Mouse (Mus musculus): ENCODE results near the gene Sorcs3. TPM values are rescaled to one million over a fixed set of nuclear protein-coding genes. Genes with fewer than 3 reads are reported as not detected.
A peak's percentile ranks its signal among the peaks of the same experiment; 100 is the strongest.

Gene Sorcs3
- polyA plus RNA-seq, 1 experiment from 2014 or later, result 3.7 TPM

GRCm38 (mm10) chr19:48771565-48771964 is 565.7 kb downstream of the Sorcs3 start:
- DNase-seq (ENCODE audit: low spot score, missing footprints) (no peak), ATAC-seq (ENCODE audit: low FRiP score) (no peak)
- H3K4me3 ChIP-seq (ENCODE audit: low read depth, low read length), result no peak overlapping the region
- no peak overlapping the region for H3K9ac ChIP-seq (ENCODE audit: low read length)
- H3K27me3 ChIP-seq (ENCODE audit: control insufficient read depth, insufficient read depth, low read length), result no peaks in the 10 kb centered on the region
- H3K36me3 ChIP-seq (ENCODE audit: control insufficient read depth, insufficient read depth, low read length), result no peaks in the 10 kb centered on the region
- H3K9me3 ChIP-seq (ENCODE audit: control insufficient read depth, low read length), result no peaks in the 10 kb centered on the region
- WGBS, result 63% methylated on average over 2 of the region's 2 CpGs
- H3K4me1 ChIP-seq (ENCODE audit: control insufficient read depth, insufficient read depth, low read length), result no peaks in the 10 kb centered on the region
- no peak overlapping the region for H3K4me2 ChIP-seq
- no peak overlapping the region for H3K27ac ChIP-seq (ENCODE audit: low read depth, low read length)

- ATAC-seq (ENCODE audit: low FRiP score), result no peak
- H3K9ac ChIP-seq (ENCODE audit: low read length), result no peak overlapping the region
- H3K27me3 ChIP-seq (ENCODE audit: control insufficient read depth, insufficient read depth, low read length), result no peaks in the 10 kb centered on the region
- H3K9me3 ChIP-seq (ENCODE audit: control insufficient read depth, low read length), result no peaks in the 10 kb centered on the region
- H3K36me3 ChIP-seq (ENCODE audit: control insufficient read depth, insufficient read depth, low read length), result no peaks in the 10 kb centered on the region
- no peak overlapping the region for H3K27ac ChIP-seq (ENCODE audit: low read depth, low read length)
- no peak overlapping the region for H3K4me3 ChIP-seq (ENCODE audit: low read depth, low read length)
- no peak for DNase-seq (ENCODE audit: low spot score, missing footprints)
- H3K4me1 ChIP-seq (ENCODE audit: control insufficient read depth, insufficient read depth, low read length), result no peaks in the 10 kb centered on the region
- no peak overlapping the region for H3K4me2 ChIP-seq
- 86% methylated on average over 3 of the region's 3 CpGs for WGBS
These were observed 573.4 kb downstream of the Sorcs3 start for GRCm38 (mm10) chr19:48779095-48779765.

- H3K4me2 ChIP-seq, result no peak overlapping the region
- WGBS, result 87% methylated on average over 2 of the region's 2 CpGs
- H3K4me1 ChIP-seq (ENCODE audit: control insufficient read depth, insufficient read depth, low read length), result no peaks in the 10 kb centered on the region
- H3K36me3 ChIP-seq (ENCODE audit: control insufficient read depth, insufficient read depth, low read length), result no peaks in the 10 kb centered on the region
- H3K9ac ChIP-seq (ENCODE audit: low read length), result no peak overlapping the region
- no peak for ATAC-seq (ENCODE audit: low FRiP score)
- no peak overlapping the region for H3K4me3 ChIP-seq (ENCODE audit: low read depth, low read length)
- H3K27me3 ChIP-seq (ENCODE audit: control insufficient read depth, insufficient read depth, low read length), result no peaks in the 10 kb centered on the region
- H3K9me3 ChIP-seq (ENCODE audit: control insufficient read depth, low read length), result no peaks in the 10 kb centered on the region
- no peak overlapping the region for H3K27ac ChIP-seq (ENCODE audit: low read depth, low read length)
- no peak for DNase-seq (ENCODE audit: low spot score, missing footprints)
These were observed 575.0 kb downstream of the Sorcs3 start for GRCm38 (mm10) chr19:48780813-48781212.

- H3K9ac ChIP-seq (ENCODE audit: low read length), result no peak overlapping the region
- no peak for ATAC-seq (ENCODE audit: low FRiP score)
- H3K4me3 ChIP-seq (ENCODE audit: low read depth, low read length), result no peak overlapping the region
- no peaks in the 10 kb centered on the region for H3K36me3 ChIP-seq (ENCODE audit: control insufficient read depth, insufficient read depth, low read length)
- H3K4me2 ChIP-seq, result no peak overlapping the region
- no peaks in the 10 kb centered on the region for H3K27me3 ChIP-seq (ENCODE audit: control insufficient read depth, insufficient read depth, low read length)
- no peaks in the 10 kb centered on the region for H3K4me1 ChIP-seq (ENCODE audit: control insufficient read depth, insufficient read depth, low read length)
- no peaks in the 10 kb centered on the region for H3K9me3 ChIP-seq (ENCODE audit: control insufficient read depth, low read length)
- no peak for DNase-seq (ENCODE audit: low spot score, missing footprints)
- no peak overlapping the region for H3K27ac ChIP-seq (ENCODE audit: low read depth, low read length)
- 54% methylated on average over 7 of the region's 7 CpGs for WGBS
These were observed 576.3 kb downstream of the Sorcs3 start for GRCm38 (mm10) chr19:48782024-48782721.

- Histone ChIP-seq H3K9ac (ENCODE audit: low read length) (no peak overlapping the region), H3K27ac (ENCODE audit: low read depth, low read length) (no peak overlapping the region), H3K4me3 (ENCODE audit: low read depth, low read length) (no peak overlapping the region), H3K4me2 (no peak overlapping the region), H3K9me3 (ENCODE audit: control insufficient read depth, low read length) (no peaks in the 10 kb centered on the region), H3K36me3 (ENCODE audit: control insufficient read depth, insufficient read depth, low read length) (no peaks in the 10 kb centered on the region), H3K4me1 (ENCODE audit: control insufficient read depth, insufficient read depth, low read length) (no peaks in the 10 kb centered on the region), H3K27me3 (ENCODE audit: control insufficient read depth, insufficient read depth, low read length) (no peaks in the 10 kb centered on the region)
- DNase-seq (ENCODE audit: low spot score, missing footprints) (no peak), ATAC-seq (ENCODE audit: low FRiP score) (no peak)
- WGBS, result 89% methylated on average over 4 of the region's 4 CpGs
These were observed 581.4 kb downstream of the Sorcs3 start for GRCm38 (mm10) chr19:48787269-48787668.

- DNase-seq (ENCODE audit: low spot score, missing footprints) (peak; percentile 88), ATAC-seq (ENCODE audit: low FRiP score) (peak; percentile 63; the same call in 1 of the 2 replicates)
- Histone ChIP-seq H3K4me2 (no peak overlapping the region), H3K4me1 (ENCODE audit: control insufficient read depth, insufficient read depth, low read length) (0 out of 2 replicates have a peak, but pooled peaks cover 2% of the 10 kb centered on the region), H3K9ac (ENCODE audit: low read length) (no peak overlapping the region), H3K4me3 (ENCODE audit: low read depth, low read length) (no peak overlapping the region), H3K9me3 (ENCODE audit: control insufficient read depth, low read length) (no peaks in the 10 kb centered on the region), H3K27me3 (ENCODE audit: control insufficient read depth, insufficient read depth, low read length) (no peaks in the 10 kb centered on the region), H3K27ac (ENCODE audit: low read depth, low read length) (no peak overlapping the region), H3K36me3 (ENCODE audit: control insufficient read depth, insufficient read depth, low read length) (no peaks in the 10 kb centered on the region)
- WGBS, result 11% methylated on average over 6 of the region's 6 CpGs
These were observed 598.7 kb downstream of the Sorcs3 start for GRCm38 (mm10) chr19:48804546-48804945.

- H3K9ac ChIP-seq (ENCODE audit: low read length), result no peak overlapping the region
- no peaks in the 10 kb centered on the region for H3K9me3 ChIP-seq (ENCODE audit: control insufficient read depth, low read length)
- no peaks in the 10 kb centered on the region for H3K27me3 ChIP-seq (ENCODE audit: control insufficient read depth, insufficient read depth, low read length)
- H3K4me3 ChIP-seq (ENCODE audit: low read depth, low read length), result no peak overlapping the region
- DNase-seq (ENCODE audit: low spot score, missing footprints), result no peak
- no peak overlapping the region for H3K27ac ChIP-seq (ENCODE audit: low read depth, low read length)
- no peak overlapping the region for H3K4me2 ChIP-seq
- ATAC-seq (ENCODE audit: low FRiP score), result no peak
- H3K4me1 ChIP-seq (ENCODE audit: control insufficient read depth, insufficient read depth, low read length), result no peaks in the 10 kb centered on the region
- H3K36me3 ChIP-seq (ENCODE audit: control insufficient read depth, insufficient read depth, low read length), result no peaks in the 10 kb centered on the region
- 70% methylated on average over 3 of the region's 3 CpGs for WGBS
These were observed 605.7 kb downstream of the Sorcs3 start for GRCm38 (mm10) chr19:48811541-48811940.

GRCm38 (mm10) chr19:48813823-48814222 is 608.0 kb downstream of the Sorcs3 start:
- H3K9ac ChIP-seq (ENCODE audit: low read length), result no peak overlapping the region
- H3K27ac ChIP-seq (ENCODE audit: low read depth, low read length), result no peak overlapping the region
- no peaks in the 10 kb centered on the region for H3K27me3 ChIP-seq (ENCODE audit: control insufficient read depth, insufficient read depth, low read length)
- H3K36me3 ChIP-seq (ENCODE audit: control insufficient read depth, insufficient read depth, low read length), result no peaks in the 10 kb centered on the region
- H3K4me2 ChIP-seq, result no peak overlapping the region
- no peaks in the 10 kb centered on the region for H3K4me1 ChIP-seq (ENCODE audit: control insufficient read depth, insufficient read depth, low read length)
- DNase-seq (ENCODE audit: low spot score, missing footprints), result no peak
- no peak for ATAC-seq (ENCODE audit: low FRiP score)
- H3K4me3 ChIP-seq (ENCODE audit: low read depth, low read length), result no peak overlapping the region
- 93% methylated on average over 4 of the region's 4 CpGs for WGBS
- no peaks in the 10 kb centered on the region for H3K9me3 ChIP-seq (ENCODE audit: control insufficient read depth, low read length)

- no peak overlapping the region for H3K9ac ChIP-seq (ENCODE audit: low read length)
These were observed 609.2 kb downstream of the Sorcs3 start for GRCm38 (mm10) chr19:48815064-48815463.

More at GRCm38 (mm10) chr19:48815064-48815463, 609.2 kb downstream of the Sorcs3 start:
- Histone ChIP-seq H3K27ac (ENCODE audit: low read depth, low read length) (no peak overlapping the region), H3K4me2 (no peak overlapping the region), H3K36me3 (ENCODE audit: control insufficient read depth, insufficient read depth, low read length) (no peaks in the 10 kb centered on the region), H3K4me3 (ENCODE audit: low read depth, low read length) (no peak overlapping the region), H3K27me3 (ENCODE audit: control insufficient read depth, insufficient read depth, low read length) (no peaks in the 10 kb centered on the region), H3K4me1 (ENCODE audit: control insufficient read depth, insufficient read depth, low read length) (no peaks in the 10 kb centered on the region), H3K9me3 (ENCODE audit: control insufficient read depth, low read length) (no peaks in the 10 kb centered on the region)
- ATAC-seq (ENCODE audit: low FRiP score) (no peak), DNase-seq (ENCODE audit: low spot score, missing footprints) (no peak)
- WGBS, result 94% methylated on average over 3 of the region's 3 CpGs
